22 mouse cellular contexts compared by ENCODE assay signal in genomic region chr19:11547911-11548310, GRCm38 (mm10). TPM values are rescaled to one million over a fixed set of nuclear protein-coding genes. Genes with fewer than 3 reads are reported as not detected.
"Had no signal": no experiment of that assay in that cellular context is flagged by ENCODE, and none has a peak within 500 bp of the region (broad histone marks: within the 10 kb centered on the region; RNA-seq: fewer than 3 reads in every experiment).

No protein-coding gene starts in this region.

- ATAC-seq: intestine, embryonic 15.5 days; liver, postnatal 0 days; lung, postnatal 0 days; midbrain, embryonic 13.5 days; midbrain, embryonic 16.5 days had no signal

- H3K27me3 ChIP-seq: intestine, embryonic 15.5 days; limb, embryonic 12.5 days; limb, embryonic 15.5 days; megakaryocyte, embryonic 14.5 days; midbrain, embryonic 13.5 days; neural tube, embryonic 13.5 days had no signal

- H3K36me3 ChIP-seq: intestine, embryonic 15.5 days; limb, embryonic 12.5 days; limb, embryonic 15.5 days; midbrain, embryonic 10.5 days; midbrain, embryonic 13.5 days; neural tube, embryonic 13.5 days had no signal

- H3K9ac ChIP-seq: intestine, embryonic 15.5 days; limb, embryonic 12.5 days; limb, embryonic 15.5 days; liver, embryonic 14.5 days; liver, postnatal 0 days; lung, embryonic 14.5 days; midbrain, embryonic 13.5 days; neural tube, embryonic 13.5 days had no signal

- H3K4me3 ChIP-seq: intestine, embryonic 15.5 days; left cerebral cortex, adult 2 months; limb, embryonic 12.5 days; limb, embryonic 15.5 days; megakaryocyte, embryonic 14.5 days; midbrain, embryonic 10.5 days; midbrain, embryonic 13.5 days; myocyte; neural tube, embryonic 13.5 days had no signal

- H3K4me1 ChIP-seq: intestine, embryonic 15.5 days; limb, embryonic 12.5 days; limb, embryonic 15.5 days; megakaryocyte, embryonic 14.5 days; midbrain, embryonic 10.5 days; midbrain, embryonic 13.5 days; neural tube, embryonic 13.5 days had no signal

- H3K4me2 ChIP-seq: intestine, embryonic 15.5 days; limb, embryonic 12.5 days; limb, embryonic 15.5 days; liver, embryonic 11.5 days; lung, embryonic 14.5 days; midbrain, embryonic 13.5 days; neural tube, embryonic 13.5 days had no signal

- H3K9me3 ChIP-seq: intestine, embryonic 15.5 days; limb, embryonic 12.5 days; limb, embryonic 15.5 days; megakaryocyte, embryonic 14.5 days; midbrain, embryonic 10.5 days; midbrain, embryonic 13.5 days; neural tube, embryonic 13.5 days had no signal

- H3K27ac ChIP-seq: intestine, embryonic 15.5 days; left cerebral cortex, adult 2 months; limb, embryonic 12.5 days; limb, embryonic 15.5 days; liver, embryonic 14.5 days; midbrain, embryonic 10.5 days; midbrain, embryonic 13.5 days; neural tube, embryonic 13.5 days; stomach, postnatal 0 days had no signal

- DNase-seq: kidney, adult 18-20 months; kidney, adult 9 months; kidney, postnatal 14 days; kidney, postnatal 4 days; layer of hippocampus, postnatal 36 days; left cerebral cortex, postnatal 4 days; liver, postnatal 0 days; lung, embryonic 14.5 days had no signal

RNA-seq across cellular contexts. Expression of gene Ms4a4d, which starts 11.3 kb away (rescaled TPM):
- polyA plus RNA-seq: midbrain, embryonic 13.5 days; midbrain, embryonic 16.5 days had no signal

RNA-seq across cellular contexts. Expression of gene Ms4a6b, which starts 31.6 kb away (rescaled TPM):
- polyA plus RNA-seq: myocyte had no signal
